Mouse (Mus musculus): ENCODE measurements around the gene Ninj1.

- TF ChIP-seq CTCF (IDR thresholded peaks at IDR 0.05; ENCODE audit: borderline replicate concordance, insufficient read depth, low read depth, low read length) (no peak), POLR2A (IDR thresholded peaks at IDR 0.05; ENCODE audit: borderline replicate concordance, insufficient read depth, low read length) (no peak)
Measured at GRCm38 (mm10) chr13:49213531-49213932, 26.2 kb downstream of the Ninj1 start.

Data from cerebellum, adult 2 months (tissue).